Mouse (Mus musculus) neural tube, embryonic 11.5 days (tissue): Measurements from ENCODE around the gene Grid2. TPM values are rescaled to one million over a fixed set of nuclear protein-coding genes. Genes with fewer than 3 reads are reported as not detected.

Source experiments
- ATAC-seq: fragments of 200-750 bp; cut with Nextera tagmentation; 2 replicates; pipeline ENCODE4 v1.8.0; 2017; ENCODE audit warnings: moderate number of reproducible peaks, mild to moderate bottlenecking, moderate TSS enrichment, moderate library complexity; ENCODE audit not compliant: insufficient read depth, low FRiP score, low TSS enrichment
- DNase-seq: peaks from one replicate; pipeline ENCODE4 v3.0.0-alpha.2; 2015; ENCODE audit warnings: low spot score
- H3K27ac ChIP-seq: fragments of 300-500 bp; sonication (generic); 2 replicates; pipeline ENCODE4 v1.5.1; 2014; ENCODE audit warnings: low read depth, mild to moderate bottlenecking, low read length
- H3K27me3 ChIP-seq: fragments of 300-500 bp; sonication (generic); 2 replicates; pipeline ENCODE4 v1.6.1; 2014; ENCODE audit warnings: mild to moderate bottlenecking, low read length, mixed read lengths; ENCODE audit not compliant: control insufficient read depth, insufficient read depth
- H3K36me3 ChIP-seq: fragments of 300-500 bp; sonication (generic); 2 replicates; pipeline ENCODE4 v1.6.1; 2014; ENCODE audit warnings: mild to moderate bottlenecking, low read length, moderate library complexity, mixed read lengths; ENCODE audit not compliant: control insufficient read depth, insufficient read depth
- H3K4me1 ChIP-seq: fragments of 300-500 bp; sonication (generic); 2 replicates; pipeline ENCODE4 v1.6.1; 2014; ENCODE audit warnings: low read length, mixed read lengths; ENCODE audit not compliant: control insufficient read depth, insufficient read depth
- H3K4me2 ChIP-seq: fragments of 300-500 bp; sonication (generic); 2 replicates; pipeline ENCODE4 v1.6.1; 2014; ENCODE audit warnings: low read depth, mild to moderate bottlenecking, moderate library complexity
- H3K4me3 ChIP-seq: fragments of 300-500 bp; sonication (generic); 2 replicates; pipeline ENCODE4 v1.5.1; 2014; ENCODE audit warnings: low read depth, low read length
- H3K9ac ChIP-seq: fragments of 300-500 bp; sonication (generic); 2 replicates; pipeline ENCODE4 v1.6.1; 2014; ENCODE audit warnings: mild to moderate bottlenecking, low read length
- H3K9me3 ChIP-seq: fragments of 300-500 bp; sonication (generic); 2 replicates; pipeline ENCODE4 v1.6.1; 2016; ENCODE audit warnings: low read length; ENCODE audit not compliant: control insufficient read depth
- WGBS: fragments of 180-500 bp; shearing (Covaris S2); extraction: QIAGEN DNeasy Blood & Tissue Kit; methylation state at CpG from one replicate; pipeline ENCODE4 v1.1.7; 2014; 5-methylcytosine and 5-hydroxymethylcytosine counted together
- polyA plus RNA-seq: library from polyadenylated mRNA; unstranded; fragments of >200 nt; fragmentation: Nextera tagmentation; extraction: Ambion mirVana; gene quantifications from 2 replicates; pipeline ENCODE4 v1.2.1, GENCODE M21; 2014

The Grid2 gene
- polyA plus RNA-seq, 1 experiment from 2014 or later = 3.3 TPM

DNA sequence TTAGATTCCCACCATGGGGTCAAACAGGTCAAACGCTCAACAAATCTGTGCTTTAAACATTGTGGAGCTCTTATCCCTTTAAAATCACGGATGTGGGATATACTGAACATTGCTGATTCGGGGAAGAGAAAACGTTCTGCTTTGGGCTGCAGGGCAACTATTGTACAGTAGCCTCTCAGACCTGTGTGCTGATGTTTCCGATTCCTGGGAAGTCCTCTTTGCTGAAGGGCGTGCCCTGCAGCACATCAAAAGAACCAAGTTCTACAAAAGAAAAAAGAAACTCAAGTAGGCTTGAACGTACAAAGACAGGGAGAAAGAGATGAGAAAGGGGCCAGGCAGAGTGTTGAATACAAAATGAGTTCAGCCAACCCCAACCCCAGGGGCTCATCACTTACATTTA, 1439.0 kb downstream of the Grid2 start:
- H3K27me3 ChIP-seq = 0 out of 2 replicates have a peak, but pooled peaks cover 3% of the 10 kb centered on the region
- no peak overlapping the region for H3K4me2 ChIP-seq
- ATAC-seq = no peak
- no peak overlapping the region for H3K9ac ChIP-seq
- DNase-seq = no peak
- H3K27ac ChIP-seq = no peak overlapping the region
- H3K4me3 ChIP-seq = no peak overlapping the region
- 0 out of 2 replicates have a peak, but pooled peaks cover 3% of the 10 kb centered on the region for H3K4me1 ChIP-seq
- no peaks in the 10 kb centered on the region for H3K36me3 ChIP-seq
- 40% methylated on average over 7 of the region's 7 CpGs for WGBS
- no peaks in the 10 kb centered on the region for H3K9me3 ChIP-seq

DNA sequence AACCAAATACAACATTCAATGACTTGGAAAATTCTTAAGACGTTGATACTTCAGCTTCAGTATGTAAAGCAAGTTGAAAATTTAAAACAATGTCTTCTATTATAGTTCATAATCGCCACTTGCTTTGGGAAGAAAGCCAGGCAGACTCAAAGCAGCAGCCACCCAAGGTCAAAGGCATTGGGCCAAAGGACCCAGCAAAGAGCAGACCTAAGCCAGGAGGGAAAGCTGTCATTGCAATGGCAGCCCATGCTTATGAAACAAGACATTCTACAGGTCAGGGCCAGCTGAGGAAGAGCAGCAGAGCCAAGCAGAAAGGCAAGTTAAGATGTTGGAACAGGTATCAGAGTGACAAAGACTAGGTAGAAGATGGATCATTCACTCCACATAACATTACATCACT, 1448.0 kb downstream of the Grid2 start:
- Histone ChIP-seq H3K4me2 (no peak overlapping the region), H3K27me3 (no peaks in the 10 kb centered on the region), H3K27ac (no peak overlapping the region), H3K9ac (no peak overlapping the region), H3K9me3 (no peaks in the 10 kb centered on the region), H3K4me3 (no peak overlapping the region), H3K36me3 (no peaks in the 10 kb centered on the region), H3K4me1 (no peaks in the 10 kb centered on the region)
- 88% methylated on average over 2 of the region's 2 CpGs for WGBS
- ATAC-seq (no peak), DNase-seq (no peak)

DNA sequence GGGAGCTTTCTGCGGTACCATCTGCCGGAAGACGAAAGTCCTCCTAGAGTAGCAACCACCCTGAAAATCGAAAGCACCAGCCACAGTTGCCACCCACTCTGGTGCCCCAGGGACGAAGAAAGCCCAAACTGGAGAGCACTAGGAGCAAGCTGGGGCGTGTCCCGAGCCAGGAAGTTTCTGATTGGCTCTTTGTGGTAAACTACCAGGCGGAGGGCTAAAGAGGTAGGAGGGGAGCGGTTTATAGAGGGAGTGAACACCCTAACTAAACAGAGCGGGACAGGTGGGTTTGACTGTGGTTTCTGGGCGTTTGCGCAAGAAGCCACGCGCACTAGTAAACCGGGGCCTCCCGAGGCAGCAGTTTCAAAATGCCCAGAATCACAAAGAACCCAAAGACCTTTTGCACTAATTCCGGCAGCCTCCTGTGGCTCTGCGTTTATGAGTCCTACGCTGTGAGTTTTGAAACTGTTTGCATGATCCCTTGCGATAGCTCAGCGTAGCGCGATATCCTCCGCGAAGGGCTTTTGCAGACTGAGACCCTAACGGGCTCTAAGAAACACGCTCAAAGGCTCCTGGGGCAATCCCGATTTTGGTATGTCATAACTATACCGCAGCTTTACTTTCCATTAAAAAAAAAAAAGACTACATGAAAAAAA, 1472.2 kb downstream of the Grid2 start:
- no peaks in the 10 kb centered on the region for H3K9me3 ChIP-seq
- H3K27ac ChIP-seq = no peak overlapping the region
- no peak overlapping the region for H3K9ac ChIP-seq
- no peaks in the 10 kb centered on the region for H3K36me3 ChIP-seq
- peaks cover 59% of the 10 kb centered on the region for H3K27me3 ChIP-seq
- ATAC-seq = no peak
- peak overlapping the region; percentile 46 for H3K4me2 ChIP-seq
- H3K4me1 ChIP-seq = peaks cover 9% of the 10 kb centered on the region; the same call in 1 of the 2 replicates
- peak; percentile 58 for DNase-seq
- peak overlapping the region; percentile 19 for H3K4me3 ChIP-seq
- WGBS = under 1% methylated on average over 29 of the region's 29 CpGs

DNA sequence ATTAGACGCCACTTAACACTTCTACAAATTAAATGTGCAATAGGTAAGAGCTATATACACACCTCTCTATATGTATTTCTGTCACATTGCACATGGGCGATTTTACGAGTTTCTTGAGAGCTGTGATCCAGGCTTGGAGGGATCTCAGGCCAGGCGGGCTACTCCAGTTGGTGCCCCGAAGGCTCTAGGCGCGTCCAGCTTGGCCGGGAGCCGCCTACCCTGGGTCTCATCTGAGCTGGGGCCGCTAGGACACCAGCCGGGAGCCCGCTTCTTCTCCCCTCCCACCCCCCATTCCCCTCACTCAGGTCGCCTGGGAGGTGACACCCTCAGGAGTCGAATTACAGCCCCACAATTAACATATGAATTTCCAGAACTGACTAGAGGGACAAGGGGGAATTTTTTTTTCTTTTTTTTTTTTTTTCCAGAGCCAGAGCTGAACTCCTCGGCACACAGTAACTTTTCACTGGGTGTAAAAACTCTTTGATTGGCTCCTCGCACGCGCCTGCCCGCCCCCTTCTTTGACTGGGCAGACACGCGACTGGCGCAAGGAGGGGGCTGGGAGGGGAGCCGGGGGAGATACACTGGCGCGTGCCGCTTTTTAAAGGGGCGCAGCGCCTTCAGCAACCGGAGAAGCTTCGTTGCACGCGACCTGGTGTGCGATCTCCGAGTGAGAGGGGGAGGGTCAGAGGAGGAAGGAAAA, 1473.0 kb downstream of the Grid2 start, which contains the start of gene Atoh1:
Atoh1 (plus strand) TSS at position 627 of the 700 bp plus-strand sequence.
- Histone ChIP-seq H3K27me3 (peaks cover 66% of the 10 kb centered on the region), H3K4me3 (peak within 1 kb of the TSS; percentile 31), H3K4me2 (peak within 1 kb of the TSS; percentile 51), H3K27ac (no peak within 1 kb of the TSS), H3K9ac (no peak within 1 kb of the TSS), H3K4me1 (peaks cover 9% of the 10 kb centered on the region; the same call in 1 of the 2 replicates), H3K36me3 (no peaks in the 10 kb centered on the region), H3K9me3 (no peaks in the 10 kb centered on the region)
- DNase-seq = peak; percentile 80
- ATAC-seq = peak; percentile 83
- under 1% methylated on average over 34 of the region's 34 CpGs for WGBS

DNA sequence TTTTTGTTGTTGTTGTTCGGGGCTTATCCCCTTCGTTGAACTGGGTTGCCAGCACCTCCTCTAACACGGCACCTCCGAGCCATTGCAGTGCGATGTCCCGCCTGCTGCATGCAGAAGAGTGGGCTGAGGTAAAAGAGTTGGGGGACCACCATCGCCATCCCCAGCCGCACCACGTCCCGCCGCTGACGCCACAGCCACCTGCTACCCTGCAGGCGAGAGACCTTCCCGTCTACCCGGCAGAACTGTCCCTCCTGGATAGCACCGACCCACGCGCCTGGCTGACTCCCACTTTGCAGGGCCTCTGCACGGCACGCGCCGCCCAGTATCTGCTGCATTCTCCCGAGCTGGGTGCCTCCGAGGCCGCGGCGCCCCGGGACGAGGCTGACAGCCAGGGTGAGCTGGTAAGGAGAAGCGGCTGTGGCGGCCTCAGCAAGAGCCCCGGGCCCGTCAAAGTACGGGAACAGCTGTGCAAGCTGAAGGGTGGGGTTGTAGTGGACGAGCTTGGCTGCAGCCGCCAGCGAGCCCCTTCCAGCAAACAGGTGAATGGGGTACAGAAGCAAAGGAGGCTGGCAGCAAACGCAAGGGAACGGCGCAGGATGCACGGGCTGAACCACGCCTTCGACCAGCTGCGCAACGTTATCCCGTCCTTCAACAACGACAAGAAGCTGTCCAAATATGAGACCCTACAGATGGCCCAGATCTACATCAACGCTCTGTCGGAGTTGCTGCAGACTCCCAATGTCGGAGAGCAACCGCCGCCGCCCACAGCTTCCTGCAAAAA, 1473.7 kb downstream of the Grid2 start:
- WGBS = under 1% methylated on average over 53 of the region's 53 CpGs
- peaks cover 74% of the 10 kb centered on the region for H3K27me3 ChIP-seq
- peak; percentile 64 for ATAC-seq
- no peak overlapping the region for H3K27ac ChIP-seq
- peak overlapping the region; percentile 51 for H3K4me2 ChIP-seq
- peaks cover 13% of the 10 kb centered on the region; the same call in 1 of the 2 replicates for H3K4me1 ChIP-seq
- peak overlapping the region; percentile 31 for H3K4me3 ChIP-seq
- H3K9ac ChIP-seq = no peak overlapping the region
- peak; percentile 57 for DNase-seq
- H3K9me3 ChIP-seq = no peaks in the 10 kb centered on the region
- H3K36me3 ChIP-seq = no peaks in the 10 kb centered on the region

DNA sequence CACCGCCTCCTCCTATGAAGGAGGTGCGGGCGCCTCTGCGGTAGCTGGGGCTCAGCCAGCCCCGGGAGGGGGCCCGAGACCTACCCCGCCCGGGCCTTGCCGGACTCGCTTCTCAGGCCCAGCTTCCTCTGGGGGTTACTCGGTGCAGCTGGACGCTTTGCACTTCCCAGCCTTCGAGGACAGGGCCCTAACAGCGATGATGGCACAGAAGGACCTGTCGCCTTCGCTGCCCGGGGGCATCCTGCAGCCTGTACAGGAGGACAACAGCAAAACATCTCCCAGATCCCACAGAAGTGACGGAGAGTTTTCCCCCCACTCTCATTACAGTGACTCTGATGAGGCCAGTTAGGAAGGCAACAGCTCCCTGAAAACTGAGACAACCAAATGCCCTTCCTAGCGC, 1474.4 kb downstream of the Grid2 start:
- Histone ChIP-seq H3K9me3 (no peaks in the 10 kb centered on the region), H3K4me2 (peak overlapping the region; percentile 51), H3K27me3 (peaks cover 80% of the 10 kb centered on the region), H3K27ac (no peak overlapping the region), H3K4me3 (peak overlapping the region; percentile 31), H3K4me1 (peaks cover 14% of the 10 kb centered on the region; the same call in 1 of the 2 replicates), H3K36me3 (no peaks in the 10 kb centered on the region), H3K9ac (no peak overlapping the region)
- ATAC-seq (no peak), DNase-seq (peak; percentile 42)
- WGBS = under 1% methylated on average over 17 of the region's 19 CpGs

DNA sequence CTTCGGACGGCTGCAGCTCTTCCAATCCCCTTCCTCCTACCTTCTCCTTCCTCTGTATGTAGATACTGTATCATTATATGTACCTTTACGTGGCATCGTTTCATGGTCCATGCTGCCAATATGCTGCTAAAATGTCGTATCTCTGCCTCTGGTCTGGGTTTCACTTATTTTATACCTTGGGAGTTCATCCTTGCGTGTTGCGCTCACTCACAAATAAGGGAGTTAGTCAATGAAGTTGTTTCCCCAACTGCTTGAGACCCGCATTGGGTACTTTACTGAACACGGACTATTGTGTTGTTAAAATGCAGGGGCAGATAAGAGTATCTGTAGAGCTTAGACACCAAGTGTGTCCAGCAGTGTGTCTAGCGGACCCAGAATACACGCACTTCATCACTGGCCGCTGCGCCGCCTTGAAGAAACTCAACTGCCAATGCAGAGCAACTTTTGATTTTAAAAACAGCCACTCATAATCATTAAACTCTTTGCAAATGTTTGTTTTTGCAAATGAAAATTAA, 1474.9 kb downstream of the Grid2 start:
- H3K4me1 ChIP-seq = peaks cover 14% of the 10 kb centered on the region; the same call in 1 of the 2 replicates
- H3K4me3 ChIP-seq = peak overlapping the region; percentile 31; the same call in 1 of the 2 replicates
- H3K4me2 ChIP-seq = no peak overlapping the region
- no peak overlapping the region for H3K9ac ChIP-seq
- no peaks in the 10 kb centered on the region for H3K36me3 ChIP-seq
- H3K27ac ChIP-seq = no peak overlapping the region
- no peaks in the 10 kb centered on the region for H3K9me3 ChIP-seq
- 2% methylated on average over 14 of the region's 14 CpGs for WGBS
- no peak for ATAC-seq
- H3K27me3 ChIP-seq = peaks cover 85% of the 10 kb centered on the region
- peak; percentile 30 for DNase-seq

DNA sequence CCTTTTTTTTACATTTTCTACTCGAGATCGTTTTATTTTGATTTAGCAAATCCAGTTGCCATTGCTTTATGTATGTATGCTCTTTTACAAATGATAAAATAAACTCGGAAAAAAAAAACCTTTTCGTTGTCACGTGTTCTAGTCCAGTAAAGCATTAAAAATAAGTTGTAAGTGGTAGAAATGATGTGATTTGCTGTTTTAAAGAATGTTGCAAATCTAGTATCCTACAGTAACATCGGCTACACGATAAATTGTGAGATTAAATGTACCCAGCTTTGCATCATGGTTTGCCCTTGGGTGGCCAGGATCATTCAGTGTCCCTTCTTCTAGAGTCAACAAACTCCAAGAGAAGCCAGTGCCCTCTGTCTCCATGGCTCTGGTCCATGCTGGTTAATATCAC, 1475.5 kb downstream of the Grid2 start:
- Histone ChIP-seq H3K36me3 (no peaks in the 10 kb centered on the region), H3K27me3 (peaks cover 88% of the 10 kb centered on the region), H3K4me1 (peaks cover 14% of the 10 kb centered on the region; the same call in 1 of the 2 replicates), H3K9ac (no peak overlapping the region), H3K27ac (no peak overlapping the region), H3K4me3 (no peak overlapping the region), H3K9me3 (no peaks in the 10 kb centered on the region), H3K4me2 (no peak overlapping the region)
- ATAC-seq (no peak), DNase-seq (no peak)
- WGBS = 5% methylated on average over 7 of the region's 7 CpGs
